Mouse (Mus musculus) liver, postnatal 0 days (tissue): ENCODE data around the gene Slc27a5. TPM values are rescaled to one million over a fixed set of nuclear protein-coding genes. Genes with fewer than 3 reads are reported as not detected.

Experiments used
- ATAC-seq: fragments of 200-750 bp; cut with Nextera tagmentation; 2 replicates; pipeline ENCODE4 v1.8.0; 2017; ENCODE audit warnings: mild to moderate bottlenecking, moderate library complexity
- DNase-seq: peaks from one replicate; pipeline ENCODE4 v3.0.0-alpha.2; 2016
- H3K27ac ChIP-seq: fragments of 300-500 bp; sonication (generic); 2 replicates; pipeline ENCODE4 v1.5.1; 2014; ENCODE audit warnings: antibody characterized with exemption, moderate library complexity, mild to moderate bottlenecking, low read depth
- H3K27me3 ChIP-seq: fragments of 300-500 bp; sonication (generic); 2 replicates; pipeline ENCODE4 v1.6.1; 2014; ENCODE audit warnings: low read length, control low read depth, mixed read lengths; ENCODE audit not compliant: insufficient read depth
- H3K36me3 ChIP-seq: fragments of 300-500 bp; sonication (generic); replicated peaks from 2 replicates; pipeline ENCODE4 v1.6.1; 2014; ENCODE audit warnings: mild to moderate bottlenecking, control low read depth, low read length, moderate library complexity, mixed read lengths; ENCODE audit not compliant: insufficient read depth
- H3K4me1 ChIP-seq: fragments of 300-500 bp; sonication (generic); 2 replicates; pipeline ENCODE4 v1.6.1; 2014; ENCODE audit warnings: antibody characterized with exemption, mild to moderate bottlenecking, control low read depth; ENCODE audit not compliant: insufficient read depth
- H3K4me2 ChIP-seq: fragments of 300-500 bp; sonication (generic); 2 replicates; pipeline ENCODE4 v1.6.1; 2014; ENCODE audit warnings: low read depth, mild to moderate bottlenecking, low read length, moderate library complexity, mixed read lengths
- H3K4me3 ChIP-seq: fragments of 300-500 bp; sonication (generic); 2 replicates; pipeline ENCODE4 v1.5.1; 2014; ENCODE audit warnings: low read depth, low read length
- H3K9ac ChIP-seq: fragments of 300-500 bp; sonication (generic); replicated peaks from 2 replicates; pipeline ENCODE4 v1.6.1; 2014; ENCODE audit warnings: mild to moderate bottlenecking, moderate library complexity
- H3K9me3 ChIP-seq: fragments of 300-500 bp; sonication (generic); 2 replicates; pipeline ENCODE4 v1.6.1; 2016; ENCODE audit warnings: mild to moderate bottlenecking, control low read depth, low read length, mixed read lengths
- CTCF ChIP-seq: sonication (generic); IDR thresholded peaks from 2 replicates; pipeline ENCODE4 v1.5.1; 2016; ENCODE audit warnings: antibody characterized with exemption, low read depth
- EP300 ChIP-seq: IDR thresholded peaks from 2 replicates; pipeline ENCODE4 v1.6.1; 2016; ENCODE audit warnings: antibody characterized with exemption, low read depth, mild to moderate bottlenecking
- WGBS: fragments of 180-500 bp; shearing (Covaris S2); extraction: QIAGEN DNeasy Blood & Tissue Kit; methylation state at CpG from one replicate; pipeline ENCODE4 v1.1.7; 2014; ENCODE audit not compliant: insufficient replicate concordance; 5-methylcytosine and 5-hydroxymethylcytosine counted together
- polyA plus RNA-seq: library from polyadenylated mRNA; unstranded; fragments of >200 nt; fragmentation: Nextera tagmentation; extraction: Ambion mirVana; gene quantifications from 2 replicates; pipeline ENCODE4 v1.2.1, GENCODE M21; 2015

Gene Slc27a5
- polyA plus RNA-seq, 1 experiment from 2014 or later: 103 TPM

DNA sequence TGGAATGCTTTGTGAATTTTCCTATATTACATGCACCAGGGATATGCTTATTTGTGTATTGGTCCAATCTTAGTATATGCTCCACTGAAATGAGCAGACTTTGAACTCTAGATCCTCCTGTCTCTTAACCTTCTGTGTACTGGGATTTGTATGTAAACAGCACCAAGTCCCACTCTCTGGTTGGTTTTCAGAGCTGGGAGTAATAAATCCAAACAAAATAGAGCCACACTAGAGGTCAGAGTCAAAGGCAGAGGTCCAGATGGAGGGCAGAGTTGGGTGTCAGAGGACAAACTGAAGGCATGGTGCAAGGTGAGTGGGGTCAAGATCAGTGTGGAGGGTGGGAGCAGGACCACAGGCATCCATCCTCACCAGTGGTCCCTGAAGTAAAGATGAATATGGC lies 2.1 kb downstream of the Slc27a5 start:
- 0 out of 2 replicates have a peak, but pooled peaks cover 5% of the 10 kb centered on the region for H3K36me3 ChIP-seq
- peak; percentile 73 for ATAC-seq
- no peak for TF ChIP-seq CTCF
- no peak for TF ChIP-seq EP300
- H3K9ac ChIP-seq: peak overlapping the region; percentile 52
- no peak for DNase-seq
- H3K27me3 ChIP-seq: no peaks in the 10 kb centered on the region
- no peaks in the 10 kb centered on the region for H3K4me1 ChIP-seq
- H3K4me3 ChIP-seq: peak overlapping the region; percentile 12
- no peaks in the 10 kb centered on the region for H3K9me3 ChIP-seq
- peak overlapping the region; percentile 85 for H3K27ac ChIP-seq
- peak overlapping the region; percentile 51 for H3K4me2 ChIP-seq

DNA sequence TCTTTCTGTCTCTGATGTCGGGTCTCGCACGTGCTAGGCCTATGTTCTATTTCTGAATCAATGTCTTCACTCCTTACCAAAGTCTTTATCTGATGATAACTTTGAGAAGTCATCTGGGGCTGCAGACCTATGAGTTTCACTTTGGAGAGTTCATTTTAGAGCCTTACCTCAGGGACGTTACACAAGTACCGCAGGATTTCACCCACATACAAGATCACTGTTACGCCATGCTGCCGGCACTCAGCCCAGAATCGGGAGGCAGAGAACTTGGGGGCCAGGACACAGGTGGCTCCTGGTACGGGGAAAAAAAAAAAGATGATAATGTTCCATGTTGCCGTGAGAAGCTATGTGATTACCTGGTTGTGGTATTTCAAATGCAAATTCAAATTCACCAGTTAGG lies 4.8 kb downstream of the Slc27a5 start:
- Histone ChIP-seq H3K36me3 (peaks cover 5% of the 10 kb centered on the region; the same call in 1 of the 2 replicates), H3K4me3 (no peak overlapping the region), H3K9ac (no peak overlapping the region), H3K27me3 (no peaks in the 10 kb centered on the region), H3K9me3 (no peaks in the 10 kb centered on the region), H3K4me1 (no peaks in the 10 kb centered on the region), H3K27ac (no peak overlapping the region), H3K4me2 (no peak overlapping the region)
- ATAC-seq (no peak), DNase-seq (no peak)
- no peak for TF ChIP-seq EP300
- no peak for TF ChIP-seq CTCF
- WGBS: 79% methylated on average over 10 of the region's 10 CpGs

DNA sequence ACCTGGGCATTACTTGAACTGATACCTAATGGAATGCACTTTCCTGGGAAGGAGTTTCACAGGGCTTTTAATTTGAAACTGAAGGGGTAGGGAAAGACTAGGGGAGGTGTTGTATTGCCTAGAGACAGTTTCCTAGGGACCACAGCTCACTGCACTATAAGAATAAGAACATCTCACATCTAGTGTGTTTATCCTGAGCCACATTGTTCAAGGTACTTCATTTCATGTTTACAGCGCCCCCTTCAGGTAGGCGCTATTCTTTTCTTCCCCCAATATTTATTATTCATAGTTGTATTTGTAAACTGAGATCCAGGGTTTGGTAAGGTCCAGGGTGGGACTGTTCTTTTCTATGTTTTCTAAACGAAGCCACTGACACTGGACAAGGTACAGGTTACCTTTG lies 5.8 kb downstream of the Slc27a5 start:
- Histone ChIP-seq H3K27ac (no peak overlapping the region), H3K4me2 (no peak overlapping the region), H3K4me3 (no peak overlapping the region), H3K27me3 (no peaks in the 10 kb centered on the region), H3K4me1 (peaks cover 4% of the 10 kb centered on the region), H3K9me3 (no peaks in the 10 kb centered on the region), H3K9ac (no peak overlapping the region), H3K36me3 (peaks cover 5% of the 10 kb centered on the region; the same call in 1 of the 2 replicates)
- WGBS: 3% methylated on average over 3 of the region's 3 CpGs
- ATAC-seq (no peak), DNase-seq (peak; percentile 44)
- TF ChIP-seq EP300 (no peak), CTCF (peak; percentile 69)

DNA sequence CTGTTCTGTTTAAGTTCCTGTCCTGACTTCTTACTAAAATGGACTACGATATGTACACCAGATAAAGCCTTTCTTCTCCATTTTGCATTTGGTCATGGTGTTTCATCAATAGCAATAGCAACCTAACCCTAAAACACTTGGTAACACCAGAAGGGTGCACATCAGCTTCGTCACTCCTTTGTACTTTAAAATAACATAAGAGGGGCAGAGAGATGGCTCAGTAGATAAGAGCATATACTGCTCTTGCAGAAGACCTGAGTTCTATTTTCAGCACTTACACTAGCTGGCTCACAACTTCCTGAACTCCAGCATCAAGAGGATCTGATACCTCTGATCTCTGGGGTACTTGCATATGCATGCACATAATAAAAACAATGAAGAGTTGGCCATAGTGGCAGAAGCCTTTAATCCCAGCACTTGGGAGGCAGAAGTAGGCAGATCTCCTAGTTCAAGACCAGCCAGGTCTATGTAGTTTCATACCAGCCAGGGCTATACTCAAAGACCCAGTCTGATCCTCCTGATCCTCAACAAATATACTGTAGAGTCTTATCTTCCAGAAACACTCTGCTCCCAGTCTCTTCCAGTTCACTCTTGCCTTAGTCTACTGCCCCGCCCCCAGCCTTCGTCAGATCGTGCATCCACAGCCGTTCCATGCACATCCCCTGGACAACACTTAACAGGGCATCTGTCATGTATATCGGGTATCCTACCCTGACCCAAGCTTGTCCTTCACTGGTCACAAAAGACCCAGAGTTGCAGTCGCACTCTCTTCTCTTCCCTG lies 10.4 kb downstream of the Slc27a5 start:
- no peaks in the 10 kb centered on the region for H3K27me3 ChIP-seq
- H3K27ac ChIP-seq: peak overlapping the region; percentile 1; the same call in 1 of the 2 replicates
- H3K36me3 ChIP-seq: no peaks in the 10 kb centered on the region; the same call in 1 of the 2 replicates
- peaks cover 4% of the 10 kb centered on the region for H3K4me1 ChIP-seq
- peak; percentile 73 for ATAC-seq
- H3K4me3 ChIP-seq: no peak overlapping the region
- no peak for DNase-seq
- no peaks in the 10 kb centered on the region for H3K9me3 ChIP-seq
- no peak overlapping the region for H3K4me2 ChIP-seq
- TF ChIP-seq EP300 (0 out of 2 replicates have a peak, but pooled peaks have one; percentile 20), CTCF (no peak)
- WGBS: 62% methylated on average over 8 of the region's 8 CpGs
- H3K9ac ChIP-seq: no peak overlapping the region

DNA sequence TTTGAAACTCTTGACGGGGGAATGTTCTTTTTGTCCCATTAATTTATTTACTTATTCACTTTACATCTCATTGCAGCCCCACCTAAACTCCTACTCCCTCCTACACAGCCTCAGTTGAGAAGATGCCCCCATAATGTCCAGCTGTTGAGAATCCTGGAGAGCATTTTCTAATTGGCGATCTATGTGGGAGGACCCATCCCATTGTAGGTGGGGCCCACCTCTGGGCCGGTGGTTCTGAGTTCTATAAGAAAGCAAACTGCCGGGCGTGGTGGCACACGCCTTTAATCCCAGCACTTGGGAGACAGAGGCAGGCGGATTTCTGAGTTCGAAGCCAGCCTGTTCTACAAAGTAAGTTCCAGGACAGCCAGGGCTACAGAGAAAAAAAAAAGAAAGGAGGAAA lies 11.1 kb downstream of the Slc27a5 start:
- DNase-seq (no peak), ATAC-seq (no peak)
- WGBS: 79% methylated on average over 8 of the region's 8 CpGs
- Histone ChIP-seq H3K4me2 (no peak overlapping the region), H3K27me3 (no peaks in the 10 kb centered on the region), H3K9ac (no peak overlapping the region), H3K9me3 (no peaks in the 10 kb centered on the region), H3K4me3 (no peak overlapping the region), H3K4me1 (peaks cover 4% of the 10 kb centered on the region), H3K27ac (0 out of 2 replicates have a peak overlapping the region, but pooled peaks have one; percentile 1), H3K36me3 (no peaks in the 10 kb centered on the region; the same call in 1 of the 2 replicates)
- TF ChIP-seq CTCF (no peak), EP300 (no peak)

DNA sequence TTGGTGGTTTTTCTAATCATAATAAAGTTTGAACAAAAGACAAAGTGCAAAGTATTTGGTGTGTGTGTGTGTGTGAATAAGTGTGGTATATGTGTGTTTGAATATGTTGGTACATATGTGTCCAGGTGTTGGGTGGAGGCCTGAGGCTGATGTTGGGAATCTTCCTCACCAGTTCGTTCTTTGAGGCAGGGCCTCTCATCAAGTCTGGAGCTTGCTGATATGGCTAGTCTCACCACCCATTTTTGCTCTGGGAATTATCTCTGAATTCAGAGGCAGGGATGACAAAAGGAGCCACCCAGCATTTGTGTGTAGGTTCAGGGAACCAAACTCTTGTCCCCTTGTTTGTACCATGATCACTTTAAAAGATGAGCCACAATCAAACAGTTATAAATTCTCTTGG lies 12.3 kb downstream of the Slc27a5 start:
- 62% methylated on average over 1 of the region's 1 CpGs for WGBS
- Histone ChIP-seq H3K36me3 (no peaks in the 10 kb centered on the region; the same call in 1 of the 2 replicates), H3K4me1 (peaks cover 4% of the 10 kb centered on the region), H3K9ac (no peak overlapping the region), H3K4me3 (no peak overlapping the region), H3K27me3 (no peaks in the 10 kb centered on the region), H3K9me3 (no peaks in the 10 kb centered on the region), H3K27ac (no peak overlapping the region), H3K4me2 (no peak overlapping the region)
- ATAC-seq: peak; percentile 54
- DNase-seq: no peak
- TF ChIP-seq EP300 (no peak; the same call in 1 of the 2 replicates), CTCF (no peak)
